Mouse (Mus musculus) large intestine, adult 2 months (tissue): ENCODE measurements around the gene Plek. TPM values are rescaled to one million over a fixed set of nuclear protein-coding genes. Genes with fewer than 3 reads are reported as not detected.
"Not testable (repeated sequence)": the region's sequence is repeated elsewhere in the genome, so short reads cannot be mapped to it uniquely, and the experiment has no call there.

Experiments used
- DNase-seq: peaks from one replicate; pipeline ENCODE4 v3.0.0-alpha.2; 2012; ENCODE audit warnings: low read depth, low spot score
- WGBS: fragments of 180-500 bp; shearing (Covaris S2); methylation state at CpG from one replicate; pipeline ENCODE4 v1.1.7; 2018; 5-methylcytosine and 5-hydroxymethylcytosine counted together
- polyA plus RNA-seq: library from polyadenylated mRNA; depleted of rRNA; stranded (reverse); fragments of >200 nt; gene quantifications from 2 replicates; pipeline ENCODE4 v1.2.3, GENCODE M21; 2012; rRNA removed

Plek gene
- 1.5 and 1.8 TPM in 2 replicates for polyA plus RNA-seq

- 4% methylated on average over 38 of the region's 38 CpGs for WGBS
Measured at GRCm38 (mm10) chr11:17051545-17052475, at the start of gene Plek, which contains the start of gene Cnrip1. Plek (minus strand) TSS chr11:17052381. Cnrip1 (plus strand) TSS chr11:17051586.

DNA sequence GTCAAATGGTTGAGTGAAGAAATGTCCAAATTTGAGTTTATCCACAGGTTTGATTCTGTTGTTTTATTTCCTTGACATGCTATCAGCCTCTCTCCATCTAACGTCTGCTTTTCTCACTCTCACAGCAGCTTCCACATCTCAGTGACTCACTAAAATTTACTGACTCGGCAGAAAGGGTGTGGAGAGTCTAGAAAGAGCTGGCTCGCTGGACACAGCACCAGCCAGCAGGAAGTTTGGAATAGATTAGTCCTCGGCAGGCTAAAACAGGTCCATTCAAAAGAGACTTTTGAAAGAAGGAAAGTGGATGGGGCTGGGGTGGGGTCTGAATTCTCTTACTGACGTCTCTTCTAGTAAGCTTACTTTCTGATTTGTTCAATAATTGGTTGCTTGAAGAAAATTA lies 33.9 kb upstream of the Plek start:
- DNase-seq: no peak
- WGBS: 19% methylated on average over 5 of the region's 5 CpGs

More at GRCm38 (mm10) chr11:17051545-17052475, at the start of gene Plek, which contains the start of gene Cnrip1:
- DNase-seq: no peak

DNA sequence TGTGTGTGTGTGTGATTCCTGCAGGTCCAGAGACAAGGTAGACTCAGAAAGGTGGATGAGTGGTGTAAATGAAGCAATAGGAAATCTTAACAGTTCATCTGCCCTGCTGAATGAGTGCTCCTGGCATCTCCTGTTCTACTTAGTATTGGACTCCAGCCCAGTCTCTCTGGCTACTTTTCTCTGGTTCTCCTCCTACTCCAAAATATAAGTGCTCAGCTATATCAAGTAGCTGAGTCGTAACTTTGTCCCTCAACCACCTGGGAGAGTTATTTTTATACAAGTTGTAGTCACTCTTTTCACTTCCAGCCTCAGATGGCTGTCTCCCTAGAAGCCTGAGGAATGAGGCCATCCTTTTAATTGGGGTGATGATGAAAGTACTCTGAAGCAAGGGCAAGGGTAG lies 31.7 kb upstream of the Plek start:
- 42% methylated on average over 1 of the region's 1 CpGs for WGBS
- no peak for DNase-seq

DNA sequence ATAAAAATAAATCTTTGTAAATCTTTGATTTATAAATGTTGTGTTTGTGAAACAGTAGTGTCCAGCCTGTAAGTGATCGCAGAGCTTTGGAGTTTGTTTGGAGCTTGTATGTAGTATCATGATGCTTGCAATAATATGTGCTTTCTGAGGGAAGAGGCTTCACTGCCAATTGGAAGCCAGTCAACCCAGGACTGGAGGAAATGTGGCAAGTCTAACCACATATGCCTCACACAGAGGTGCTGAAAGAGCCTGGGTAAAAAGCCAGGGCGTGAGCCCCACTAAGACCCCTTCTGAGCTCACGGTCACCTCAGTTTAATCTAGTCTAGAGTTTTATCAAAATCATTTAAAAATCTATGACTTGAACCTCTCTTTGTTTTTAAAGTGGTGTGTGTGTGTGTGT lies 31.3 kb upstream of the Plek start:
- no peak for DNase-seq
- 89% methylated on average over 3 of the region's 3 CpGs for WGBS

- 37% methylated on average over 2 of the region's 2 CpGs for WGBS
- no peak for DNase-seq
Measured at GRCm38 (mm10) chr11:17082953-17083352, 30.8 kb upstream of the Plek start.

DNA sequence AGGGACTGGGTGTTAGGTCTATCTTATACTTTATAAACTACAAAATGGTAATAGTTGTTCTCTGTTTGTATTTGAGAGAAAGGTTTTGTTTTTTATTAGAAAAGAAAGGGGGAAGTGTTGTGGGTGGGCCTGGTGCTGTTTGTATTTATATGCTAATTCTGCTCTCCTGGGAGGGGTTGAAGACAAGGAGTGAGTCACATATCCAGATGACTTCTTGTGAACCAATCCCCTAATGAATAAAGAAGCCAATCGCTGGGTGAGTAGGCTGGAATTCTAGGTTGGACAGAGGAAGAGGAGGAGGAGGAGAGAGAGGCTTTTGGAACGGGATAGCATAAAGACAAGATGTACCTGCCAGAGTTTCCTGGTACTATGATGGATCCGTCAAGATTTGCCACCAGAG lies 29.9 kb upstream of the Plek start:
- 71% methylated on average over 3 of the region's 3 CpGs for WGBS
- DNase-seq: no peak

- no peak for DNase-seq
- WGBS: 92% methylated on average over 2 of the region's 2 CpGs
Measured at GRCm38 (mm10) chr11:17075656-17076055, 23.5 kb upstream of the Plek start.

DNA sequence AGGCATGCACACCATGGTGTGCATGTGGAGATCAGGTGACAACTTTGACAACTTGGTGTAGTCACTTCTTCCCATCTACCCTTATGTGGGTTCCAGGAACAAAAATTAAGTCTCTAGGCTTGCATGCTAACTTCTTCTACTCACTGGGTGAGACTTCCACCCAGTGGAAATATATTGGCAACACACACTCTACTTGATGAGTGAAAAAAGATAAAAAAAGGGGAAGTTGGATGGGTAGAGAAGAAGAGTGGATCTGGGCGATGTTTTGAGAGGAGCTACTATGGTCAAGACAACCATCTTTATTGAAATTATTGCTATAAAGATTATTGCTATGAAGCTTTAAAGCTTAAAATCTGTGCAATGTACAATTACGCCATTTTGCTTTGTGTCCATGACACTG lies 17.2 kb upstream of the Plek start:
- WGBS: 93% methylated on average over 2 of the region's 2 CpGs
- DNase-seq: not testable (repeated sequence)

DNA sequence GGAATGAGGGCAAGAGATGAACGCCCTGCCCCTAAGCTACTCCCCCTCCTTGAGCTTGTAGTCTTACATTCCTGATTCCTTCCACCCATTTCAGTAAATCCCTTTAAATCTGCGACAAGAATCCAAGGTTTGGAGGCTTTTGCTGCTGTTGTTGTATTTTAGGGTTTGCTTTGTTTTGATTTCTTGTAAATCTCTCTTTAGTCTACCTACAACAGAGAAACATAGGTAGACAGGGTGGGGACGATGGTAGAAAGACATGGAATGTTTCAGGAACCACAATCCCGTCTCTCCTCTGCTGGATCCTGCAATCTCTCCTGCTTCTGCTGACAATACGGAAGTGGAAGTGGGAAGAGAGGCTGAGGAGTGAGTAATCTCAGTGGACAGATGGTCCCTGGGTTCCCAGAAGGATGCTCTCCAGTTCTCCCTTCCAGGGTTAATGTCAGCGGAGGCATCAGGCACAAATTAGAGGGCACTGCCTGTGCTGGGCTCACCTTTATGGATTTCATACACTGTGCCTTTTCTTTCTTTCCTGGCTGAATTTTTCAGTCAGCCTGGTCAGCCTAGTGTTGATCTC lies 382 bp upstream of the Plek start:
- WGBS: 28% methylated on average over 6 of the region's 6 CpGs
- no peak for DNase-seq

GRCm38 (mm10) chr11:17045806-17046205 lies 6.4 kb downstream of the Plek start:
- 94% methylated on average over 2 of the region's 2 CpGs for WGBS
- no peak for DNase-seq

- no peak for DNase-seq
- 78% methylated on average over 3 of the region's 3 CpGs for WGBS
Measured at GRCm38 (mm10) chr11:17023984-17024383, 28.2 kb downstream of the Plek start.

GRCm38 (mm10) chr11:17023206-17023605 lies 29.0 kb downstream of the Plek start:
- 71% methylated on average over 6 of the region's 6 CpGs for WGBS
- no peak for DNase-seq

- WGBS: 92% methylated on average over 7 of the region's 7 CpGs
- no peak for DNase-seq
Measured at GRCm38 (mm10) chr11:17019328-17019727, 32.9 kb downstream of the Plek start.

DNA sequence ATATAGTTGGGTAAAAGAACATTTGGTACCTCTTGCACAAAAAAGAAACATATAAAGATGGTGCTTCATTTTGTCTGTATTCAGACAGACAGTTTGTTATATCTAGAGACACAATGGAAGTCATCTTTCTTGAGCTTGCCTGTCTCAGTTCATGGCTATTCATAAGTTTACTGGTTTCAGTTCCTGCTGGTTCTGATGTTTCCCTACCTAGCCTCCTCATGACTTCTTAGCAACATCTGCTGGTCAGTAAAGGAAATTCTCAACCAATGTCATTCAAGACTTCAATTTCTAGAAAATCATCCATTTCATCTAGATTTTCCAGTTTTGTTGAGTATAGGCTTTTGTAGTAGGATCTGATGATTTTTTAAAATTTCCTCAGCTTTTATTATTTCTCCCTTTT lies 39.2 kb downstream of the Plek start:
- no peak for DNase-seq

DNA sequence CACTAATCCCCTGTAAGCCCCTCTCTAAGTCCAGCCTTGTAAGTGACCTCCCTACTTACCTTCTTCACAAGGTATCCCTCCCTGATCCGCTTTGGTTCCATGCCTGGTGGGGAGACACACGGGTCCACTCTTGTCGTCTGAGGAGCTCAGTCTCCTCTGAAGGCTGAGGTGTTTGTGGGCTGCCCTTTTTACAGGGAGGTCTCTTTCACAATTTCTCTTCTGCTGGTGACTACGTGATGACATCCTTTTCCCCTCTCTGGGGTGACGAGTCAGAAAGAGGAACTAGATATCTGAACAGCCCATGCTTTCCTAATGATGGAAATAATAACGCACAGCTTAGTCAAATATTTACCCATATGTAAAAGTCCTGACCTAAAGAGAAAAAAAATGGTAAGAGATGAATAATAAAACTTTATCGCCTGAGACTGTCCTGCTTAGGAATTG lies 43.7 kb downstream of the Plek start:
- 44% methylated on average over 7 of the region's 7 CpGs for WGBS

GRCm38 (mm10) chr11:17007517-17008173 lies 44.5 kb downstream of the Plek start:
- 80% methylated on average over 5 of the region's 5 CpGs for WGBS
- DNase-seq: no peak

More for the DNA sequence above, 43.7 kb downstream of the Plek start:
- DNase-seq: no peak

DNA sequence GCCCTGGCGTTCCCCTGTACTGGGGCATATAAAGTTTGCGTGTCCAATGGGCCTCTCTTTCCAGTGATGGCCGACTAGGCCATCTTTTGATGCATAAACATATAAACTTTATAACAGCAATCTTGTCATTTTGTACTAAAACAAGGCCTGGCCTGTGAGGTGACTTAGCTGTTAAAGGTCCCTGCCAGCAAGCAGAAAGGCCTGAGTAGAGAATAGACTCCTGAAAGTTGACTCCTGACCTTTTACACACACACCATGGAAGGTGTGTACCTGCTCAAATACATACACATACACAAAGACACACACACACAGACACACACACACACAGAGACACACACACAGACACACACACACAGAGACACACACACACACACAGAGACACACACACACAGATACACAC lies 45.7 kb downstream of the Plek start:
- 22% methylated on average over 3 of the region's 3 CpGs for WGBS

DNA sequence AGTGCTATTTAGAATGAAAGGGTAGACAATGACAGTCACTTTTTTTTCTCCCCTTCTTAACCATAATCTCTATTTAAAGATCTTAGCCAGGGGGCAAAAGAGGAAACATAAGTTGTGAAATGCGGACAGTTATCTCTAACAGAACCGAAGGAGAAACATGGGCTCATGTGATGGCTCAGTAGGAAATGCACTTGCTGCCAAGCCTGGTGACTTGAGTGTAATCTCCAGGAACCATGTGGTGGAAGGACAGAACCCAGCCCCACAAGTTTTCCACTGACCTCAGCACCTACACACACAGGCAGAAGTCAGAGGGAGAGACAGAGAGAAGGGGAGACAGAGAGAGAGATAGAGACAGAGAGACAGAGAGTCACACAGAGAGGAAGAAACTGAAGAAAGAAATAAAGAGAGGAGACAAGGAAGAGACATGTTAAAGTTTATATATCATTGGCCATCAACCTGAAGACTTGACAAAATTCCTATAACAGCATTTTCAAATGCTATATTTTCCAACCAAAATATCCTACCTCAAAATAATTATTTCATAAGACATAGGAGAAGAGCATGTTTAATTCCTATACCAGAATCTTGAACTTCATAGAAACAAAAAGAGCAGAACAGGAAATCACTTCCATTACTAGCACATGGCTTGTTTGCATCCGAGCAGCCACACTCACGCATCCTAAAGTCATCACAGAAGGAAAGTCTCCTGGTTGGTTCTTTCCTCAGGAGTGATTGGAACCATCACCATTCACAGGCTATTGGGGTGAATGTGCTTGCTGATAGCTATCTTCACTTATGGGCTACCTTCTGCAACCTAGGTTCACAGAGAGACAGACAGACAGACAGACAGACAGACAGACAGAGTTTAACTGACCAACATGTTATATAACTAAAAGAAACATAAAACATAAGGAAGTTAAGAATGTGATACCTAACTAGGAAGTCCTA lies 47.0 kb downstream of the Plek start:
- 82% methylated on average over 4 of the region's 4 CpGs for WGBS
- no peak for DNase-seq

More for the DNA sequence above, 45.7 kb downstream of the Plek start:
- not testable (repeated sequence) for DNase-seq

DNA sequence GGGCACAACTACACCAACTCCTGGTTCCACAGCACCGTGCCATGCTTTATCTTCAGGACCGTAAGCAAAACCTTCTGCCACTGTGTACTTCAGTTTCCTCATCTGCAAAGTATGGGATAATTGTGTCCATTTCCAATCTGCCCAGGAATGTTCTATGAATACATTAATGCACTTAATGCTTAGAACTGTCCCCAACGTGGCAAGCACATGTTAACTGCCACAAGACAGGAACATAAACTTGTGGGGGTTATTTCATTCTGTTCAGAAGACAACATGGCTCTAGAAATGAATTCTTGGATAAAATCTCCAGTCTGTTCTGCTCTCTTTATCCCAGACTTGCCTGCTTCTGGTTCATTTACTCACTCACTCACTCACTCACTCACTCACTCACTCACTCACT lies 48.4 kb downstream of the Plek start:
- WGBS: 71% methylated on average over 3 of the region's 3 CpGs
- no peak for DNase-seq
